Mouse (Mus musculus): ENCODE measurements around the gene Lpar3.

- no peak for TF ChIP-seq CTCF (IDR thresholded peaks at IDR 0.05; ENCODE audit: control insufficient read depth, insufficient read depth, low read length)
- TF ChIP-seq POLR2A (IDR thresholded peaks at IDR 0.05; ENCODE audit: borderline replicate concordance, control insufficient read depth, low read depth, low read length) = no peak
Observed at GRCm38 (mm10) chr3:146249895-146250294, 29.1 kb downstream of the Lpar3 start.
